Mouse (Mus musculus): Measurements from ENCODE around the gene Gucd1.

GRCm38 (mm10) chr10:75521643-75522042 is 3.9 kb upstream of the Gucd1 start:
- TF ChIP-seq CTCF (IDR thresholded peaks at IDR 0.05; ENCODE audit: low read depth, low read length) (no peak), POLR2A (IDR thresholded peaks at IDR 0.05; ENCODE audit: borderline replicate concordance, low read depth, low read length) (no peak)
